Mouse (Mus musculus) hindbrain, embryonic 12.5 days (tissue): ENCODE results near the gene Cbr1. TPM values are rescaled to one million over a fixed set of nuclear protein-coding genes. Genes with fewer than 3 reads are reported as not detected.

ENCODE experiments used
- ATAC-seq: fragments of 200-750 bp; cut with Nextera tagmentation; 2 replicates; pipeline ENCODE4 v1.8.0; 2017; ENCODE audit warnings: moderate TSS enrichment; ENCODE audit not compliant: low FRiP score
- H3K27ac ChIP-seq: fragments of 300-500 bp; sonication (generic); 2 replicates; pipeline ENCODE4 v1.5.1; 2016; ENCODE audit warnings: mild to moderate bottlenecking
- H3K27me3 ChIP-seq: fragments of 300-500 bp; sonication (generic); 2 replicates; pipeline ENCODE4 v1.6.1; 2016; ENCODE audit warnings: mild to moderate bottlenecking
- H3K36me3 ChIP-seq: fragments of 300-500 bp; sonication (generic); 2 replicates; pipeline ENCODE4 v1.6.1; 2016; ENCODE audit warnings: mild to moderate bottlenecking
- H3K4me1 ChIP-seq: fragments of 300-500 bp; sonication (generic); 2 replicates; pipeline ENCODE4 v1.6.1; 2016
- H3K4me2 ChIP-seq: fragments of 300-500 bp; sonication (generic); replicated peaks from 2 replicates; pipeline ENCODE4 v1.6.1; 2016; ENCODE audit warnings: mild to moderate bottlenecking
- H3K4me3 ChIP-seq: fragments of 300-500 bp; sonication (generic); 2 replicates; pipeline ENCODE4 v1.5.1; 2016; ENCODE audit warnings: mild to moderate bottlenecking
- H3K9ac ChIP-seq: fragments of 300-500 bp; sonication (generic); 2 replicates; pipeline ENCODE4 v1.6.1; 2016; ENCODE audit warnings: mild to moderate bottlenecking, moderate library complexity
- H3K9me3 ChIP-seq: fragments of 300-500 bp; sonication (generic); replicated peaks from 2 replicates; pipeline ENCODE4 v1.6.1; 2016; ENCODE audit warnings: mild to moderate bottlenecking
- WGBS: fragments of 180-500 bp; shearing (Covaris S2); methylation state at CpG from one replicate; pipeline ENCODE4 v1.1.7; 2016; 5-methylcytosine and 5-hydroxymethylcytosine counted together
- polyA plus RNA-seq: library from polyadenylated mRNA; unstranded; fragments of >200 nt; fragmentation: Nextera tagmentation; extraction: Ambion mirVana; gene quantifications from 2 replicates; pipeline ENCODE4 v1.2.1, GENCODE M21; 2016

The Cbr1 gene
- polyA plus RNA-seq, 1 experiment from 2014 or later: 122 TPM

- Histone ChIP-seq H3K4me2 (no peak overlapping the region), H3K9me3 (no peaks in the 10 kb centered on the region), H3K4me1 (no peaks in the 10 kb centered on the region), H3K4me3 (no peak overlapping the region), H3K27me3 (no peaks in the 10 kb centered on the region), H3K9ac (no peak overlapping the region), H3K36me3 (no peaks in the 10 kb centered on the region), H3K27ac (no peak overlapping the region)
- WGBS: 72% methylated on average over 4 of the region's 4 CpGs
- no peak for ATAC-seq
Observed at GRCm38 (mm10) chr16:93644006-93644405, 38.4 kb downstream of the Cbr1 start.

- Histone ChIP-seq H3K27ac (no peak overlapping the region), H3K4me1 (no peaks in the 10 kb centered on the region), H3K36me3 (no peaks in the 10 kb centered on the region), H3K4me2 (no peak overlapping the region), H3K4me3 (no peak overlapping the region), H3K27me3 (no peaks in the 10 kb centered on the region), H3K9ac (no peak overlapping the region), H3K9me3 (no peaks in the 10 kb centered on the region)
- WGBS: 86% methylated on average over 5 of the region's 5 CpGs
- ATAC-seq: no peak
Observed at GRCm38 (mm10) chr16:93648441-93649183, 43.0 kb downstream of the Cbr1 start.

Other genes with a start within 250 kb of the Cbr1 start
- gene Setd4, start 1.8 kb upstream of the Cbr1 start, polyA plus RNA-seq: 14.3 and 16.5 TPM in 2 replicates
- gene Gm5678, start 22.2 kb downstream of the Cbr1 start, polyA plus RNA-seq: not detected in 2 replicates
- 0.30 and 0.53 TPM in 2 replicates for gene Cbr3, start 77.4 kb downstream of the Cbr1 start, polyA plus RNA-seq
- gene Dop1b, start 106.1 kb downstream of the Cbr1 start, polyA plus RNA-seq: 22.4 and 25.2 TPM in 2 replicates
- 33.4 and 43.7 TPM in 2 replicates for gene Morc3, start 226.3 kb downstream of the Cbr1 start, polyA plus RNA-seq